Mouse (Mus musculus): ENCODE measurements at regions not wholly inside any gene's neighbourhood (a gene's known extent, or its start where the extent isn't known, plus 50 kb on each side); places are given as distances from the start of the nearest gene placed in this dataset.

- H3K36me3 ChIP-seq: no peaks in the 10 kb centered on the region
- no peaks in the 10 kb centered on the region for H3K9me3 ChIP-seq
- H3K4me1 ChIP-seq (replicated peaks): peaks cover 16% of the 10 kb centered on the region
- H3K27me3 ChIP-seq (ENCODE audit: insufficient read depth, poor library complexity, severe bottlenecking): peaks cover 8% of the 10 kb centered on the region; the same call in 1 of the 2 replicates
- WGBS: 93% methylated on average over 3 of the region's 3 CpGs
- H3K4me3 ChIP-seq: no peak overlapping the region
- no peak overlapping the region for H3K27ac ChIP-seq
- DNase-seq (ENCODE audit: low spot score): no peak
Observed at GRCm38 (mm10) chr9:23000200-23000599, 222.7 kb upstream of the Bmper start.

GRCm38 (mm10) chr9:23003195-23004061 is 219.4 kb upstream of the Bmper start:
- peak overlapping the region; percentile 64; the same call in 1 of the 2 replicates for H3K27ac ChIP-seq
- DNase-seq (ENCODE audit: low spot score): no peak
- WGBS: 74% methylated on average over 14 of the region's 14 CpGs
- H3K36me3 ChIP-seq: no peaks in the 10 kb centered on the region
- no peaks in the 10 kb centered on the region for H3K9me3 ChIP-seq
- H3K4me1 ChIP-seq (replicated peaks): peaks cover 30% of the 10 kb centered on the region
- H3K27me3 ChIP-seq (ENCODE audit: insufficient read depth, poor library complexity, severe bottlenecking): peaks cover 37% of the 10 kb centered on the region
- no peak overlapping the region for H3K4me3 ChIP-seq

- peaks cover 39% of the 10 kb centered on the region for H3K4me1 ChIP-seq (replicated peaks)
- peaks cover 53% of the 10 kb centered on the region for H3K27me3 ChIP-seq (ENCODE audit: insufficient read depth, poor library complexity, severe bottlenecking)
- H3K9me3 ChIP-seq: no peaks in the 10 kb centered on the region
- H3K27ac ChIP-seq: no peak overlapping the region
- H3K4me3 ChIP-seq: no peak overlapping the region
- no peaks in the 10 kb centered on the region for H3K36me3 ChIP-seq
- DNase-seq (ENCODE audit: low spot score): no peak
- 71% methylated on average over 7 of the region's 7 CpGs for WGBS
Observed at GRCm38 (mm10) chr9:23005005-23005404, 217.9 kb upstream of the Bmper start.

DNA sequence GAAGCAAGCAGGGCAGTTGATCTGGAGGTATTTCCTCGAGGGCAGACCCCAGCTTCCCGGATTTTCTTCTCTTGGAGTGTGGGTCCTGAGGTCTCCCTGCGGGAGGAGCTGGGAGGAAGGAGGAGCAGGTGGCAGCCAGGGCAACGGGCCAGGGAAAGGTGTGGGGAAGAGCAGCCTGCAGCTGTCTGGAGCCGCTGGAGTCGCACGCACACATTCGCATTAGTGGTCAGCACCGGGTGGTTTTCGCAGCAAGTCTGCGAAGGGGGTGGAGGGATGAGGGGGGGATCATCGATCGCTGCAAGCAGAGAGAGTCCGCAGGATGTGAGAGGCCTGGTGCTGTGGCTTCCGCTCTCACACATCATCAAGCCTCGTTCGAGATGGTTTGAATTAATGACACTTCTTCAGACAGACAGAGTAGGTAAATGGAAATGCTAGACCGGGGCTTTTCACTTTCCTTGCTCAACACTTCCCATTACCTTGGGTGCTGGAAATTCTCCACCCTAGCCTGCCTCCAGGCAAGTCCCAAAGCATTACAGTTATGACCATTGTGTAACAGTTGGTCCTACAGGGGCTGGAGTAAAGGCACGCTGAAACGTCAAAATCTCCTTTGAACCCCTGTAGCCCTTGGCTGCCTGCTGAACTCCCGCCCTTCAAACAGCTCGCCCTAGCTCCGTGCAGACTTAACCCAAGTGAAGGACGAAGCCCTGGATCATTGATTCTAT is 213.3 kb upstream of the Bmper start:
- peaks cover 53% of the 10 kb centered on the region for H3K4me1 ChIP-seq (replicated peaks)
- peaks cover 70% of the 10 kb centered on the region for H3K27me3 ChIP-seq (ENCODE audit: insufficient read depth, poor library complexity, severe bottlenecking)
- peak; percentile 34 for DNase-seq (ENCODE audit: low spot score)
- 5% methylated on average over 24 of the region's 24 CpGs for WGBS
- H3K27ac ChIP-seq: 0 out of 2 replicates have a peak overlapping the region, but pooled peaks have one; percentile 23
- peak overlapping the region; percentile 36 for H3K4me3 ChIP-seq
- no peaks in the 10 kb centered on the region for H3K36me3 ChIP-seq
- H3K9me3 ChIP-seq: no peaks in the 10 kb centered on the region

GRCm38 (mm10) chr9:23011316-23011959 is 211.4 kb upstream of the Bmper start:
- H3K27me3 ChIP-seq (ENCODE audit: insufficient read depth, poor library complexity, severe bottlenecking): peaks cover 61% of the 10 kb centered on the region
- 9% methylated on average over 7 of the region's 7 CpGs for WGBS

DNA sequence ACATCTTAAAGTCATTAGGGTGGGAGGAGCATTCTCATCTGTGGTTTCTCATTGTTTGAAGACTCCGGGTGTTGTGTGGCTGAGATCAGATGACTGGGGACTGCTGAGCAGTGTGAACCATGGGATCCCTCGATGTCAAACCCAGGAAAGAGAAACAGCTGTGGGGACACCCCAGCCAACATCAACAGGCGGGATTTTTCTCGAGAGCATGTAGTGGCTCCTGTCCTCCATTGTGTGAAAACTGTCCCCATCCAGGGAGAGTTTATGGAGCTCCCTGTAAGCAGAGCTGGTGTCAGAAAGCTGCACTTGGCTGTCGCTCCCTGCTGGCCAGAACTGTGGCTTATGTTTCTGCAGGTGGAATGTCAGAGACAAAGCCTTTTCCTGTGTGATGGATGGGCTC is 210.7 kb upstream of the Bmper start:
- H3K9me3 ChIP-seq: no peaks in the 10 kb centered on the region
- 7% methylated on average over 5 of the region's 5 CpGs for WGBS
- H3K27ac ChIP-seq: peak overlapping the region; percentile 51; the same call in 1 of the 2 replicates
- H3K27me3 ChIP-seq (ENCODE audit: insufficient read depth, poor library complexity, severe bottlenecking): peaks cover 54% of the 10 kb centered on the region
- no peaks in the 10 kb centered on the region for H3K36me3 ChIP-seq
- DNase-seq (ENCODE audit: low spot score): peak; percentile 27
- peaks cover 39% of the 10 kb centered on the region for H3K4me1 ChIP-seq (replicated peaks)
- no peak overlapping the region for H3K4me3 ChIP-seq

More at GRCm38 (mm10) chr9:23011316-23011959, 211.4 kb upstream of the Bmper start:
- Histone ChIP-seq H3K4me3 (no peak overlapping the region), H3K27ac (peak overlapping the region; percentile 5; the same call in 1 of the 2 replicates), H3K36me3 (no peaks in the 10 kb centered on the region), H3K9me3 (no peaks in the 10 kb centered on the region), H3K4me1 (replicated peaks) (peaks cover 39% of the 10 kb centered on the region)
- DNase-seq (ENCODE audit: low spot score): peak; percentile 35

DNA sequence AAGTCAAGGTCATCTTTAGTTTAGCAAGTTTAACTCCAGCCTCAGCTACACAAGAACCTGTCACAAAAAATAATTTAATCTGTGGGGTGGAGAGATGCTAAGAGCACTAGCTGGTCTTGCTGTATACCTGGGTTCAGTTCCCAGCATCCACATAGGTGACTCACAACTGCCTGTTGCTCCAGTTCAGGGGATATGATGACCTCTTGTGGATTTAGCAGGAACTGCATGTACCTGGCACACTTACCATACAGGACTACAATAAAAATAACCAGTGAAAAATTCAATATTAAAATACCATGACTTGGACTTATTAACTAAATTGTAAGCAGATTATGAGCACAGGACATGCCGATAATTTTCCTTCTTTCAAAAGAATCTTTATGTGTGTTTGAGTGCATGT is 206.1 kb upstream of the Bmper start:
- no peaks in the 10 kb centered on the region for H3K9me3 ChIP-seq
- 0 out of 2 replicates have a peak, but pooled peaks cover 12% of the 10 kb centered on the region for H3K27me3 ChIP-seq (ENCODE audit: insufficient read depth, poor library complexity, severe bottlenecking)
- H3K36me3 ChIP-seq: no peaks in the 10 kb centered on the region
- no peak overlapping the region for H3K27ac ChIP-seq
- no peak for DNase-seq (ENCODE audit: low spot score)
- peaks cover 10% of the 10 kb centered on the region for H3K4me1 ChIP-seq (replicated peaks)
- H3K4me3 ChIP-seq: no peak overlapping the region
- WGBS: 96% methylated on average over 1 of the region's 1 CpGs

- H3K27ac ChIP-seq: no peak overlapping the region
- DNase-seq (ENCODE audit: low spot score): no peak
- H3K9me3 ChIP-seq: no peaks in the 10 kb centered on the region
- WGBS: 90% methylated on average over 5 of the region's 5 CpGs
- no peak overlapping the region for H3K4me3 ChIP-seq
- no peaks in the 10 kb centered on the region for H3K36me3 ChIP-seq
- peaks cover 1% of the 10 kb centered on the region; the same call in 1 of the 2 replicates for H3K27me3 ChIP-seq (ENCODE audit: insufficient read depth, poor library complexity, severe bottlenecking)
- H3K4me1 ChIP-seq (replicated peaks): peaks cover 5% of the 10 kb centered on the region
Observed at GRCm38 (mm10) chr9:23024061-23024460, 198.8 kb upstream of the Bmper start.

DNA sequence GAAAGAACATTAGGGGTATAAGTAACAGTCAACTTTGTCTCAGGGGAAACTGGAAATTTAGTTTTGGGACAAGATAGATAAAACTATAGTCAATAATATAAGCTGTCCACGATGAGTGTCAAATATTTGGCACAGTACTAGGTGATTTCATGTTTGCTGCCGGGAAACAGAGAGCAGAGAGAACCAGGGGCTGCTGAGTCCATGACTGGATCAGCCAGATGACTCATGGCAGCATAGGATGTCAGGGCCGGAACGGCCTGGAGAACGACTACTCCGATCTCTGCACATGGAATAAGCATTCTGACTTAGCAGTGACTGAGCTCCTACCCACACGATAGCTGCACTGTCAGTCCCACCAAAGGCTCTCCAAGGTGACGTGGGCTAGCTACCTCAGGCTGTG is 197.6 kb upstream of the Bmper start:
- DNase-seq (ENCODE audit: low spot score): no peak
- Histone ChIP-seq H3K27me3 (ENCODE audit: insufficient read depth, poor library complexity, severe bottlenecking) (peaks cover 12% of the 10 kb centered on the region; the same call in 1 of the 2 replicates), H3K4me3 (no peak overlapping the region), H3K9me3 (no peaks in the 10 kb centered on the region), H3K36me3 (no peaks in the 10 kb centered on the region), H3K4me1 (replicated peaks) (peaks cover 9% of the 10 kb centered on the region), H3K27ac (no peak overlapping the region)
- WGBS: 90% methylated on average over 8 of the region's 8 CpGs

- DNase-seq (ENCODE audit: low spot score): peak; percentile 59
- Histone ChIP-seq H3K27me3 (ENCODE audit: insufficient read depth, poor library complexity, severe bottlenecking) (peaks cover 12% of the 10 kb centered on the region; the same call in 1 of the 2 replicates), H3K36me3 (no peaks in the 10 kb centered on the region), H3K27ac (peak overlapping the region; percentile 45), H3K4me3 (no peak overlapping the region), H3K9me3 (no peaks in the 10 kb centered on the region), H3K4me1 (replicated peaks) (peaks cover 12% of the 10 kb centered on the region)
- 53% methylated on average over 9 of the region's 9 CpGs for WGBS
Observed at GRCm38 (mm10) chr9:23027377-23028313, 195.2 kb upstream of the Bmper start.

GRCm38 (mm10) chr9:23029421-23029820 is 193.5 kb upstream of the Bmper start:
- peaks cover 12% of the 10 kb centered on the region; the same call in 1 of the 2 replicates for H3K27me3 ChIP-seq (ENCODE audit: insufficient read depth, poor library complexity, severe bottlenecking)

DNA sequence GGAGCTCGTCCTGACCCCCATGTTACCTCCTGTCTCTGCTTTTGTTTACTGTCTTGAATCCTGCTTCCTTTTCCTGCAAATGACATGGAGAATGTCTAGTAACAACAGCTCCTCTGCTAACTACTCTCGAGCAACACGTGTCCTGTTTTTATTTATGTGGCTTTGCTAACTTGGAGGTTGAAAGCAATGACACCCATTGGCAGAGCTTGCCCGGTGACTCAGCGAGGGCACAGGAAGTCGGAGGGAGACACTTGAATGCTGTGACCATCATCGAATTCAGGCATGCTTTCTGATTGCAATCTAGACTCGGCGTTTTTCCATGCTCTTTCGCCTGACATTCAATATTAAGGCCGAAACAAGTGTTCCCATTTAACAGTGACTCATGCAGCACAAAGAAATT is 192.7 kb upstream of the Bmper start:
- Histone ChIP-seq H3K9me3 (no peaks in the 10 kb centered on the region), H3K4me3 (no peak overlapping the region), H3K36me3 (no peaks in the 10 kb centered on the region), H3K27ac (no peak overlapping the region), H3K27me3 (ENCODE audit: insufficient read depth, poor library complexity, severe bottlenecking) (peaks cover 16% of the 10 kb centered on the region), H3K4me1 (replicated peaks) (peaks cover 19% of the 10 kb centered on the region)
- no peak for DNase-seq (ENCODE audit: low spot score)
- WGBS: 77% methylated on average over 11 of the region's 11 CpGs

More at GRCm38 (mm10) chr9:23029421-23029820, 193.5 kb upstream of the Bmper start:
- Histone ChIP-seq H3K36me3 (no peaks in the 10 kb centered on the region), H3K27ac (no peak overlapping the region), H3K4me3 (no peak overlapping the region), H3K4me1 (replicated peaks) (peaks cover 19% of the 10 kb centered on the region), H3K9me3 (no peaks in the 10 kb centered on the region)
- 88% methylated on average over 4 of the region's 4 CpGs for whole genome bisulfite sequencing
- no peak for DNase-seq (ENCODE audit: low spot score)
